10 mouse cellular contexts compared by ENCODE assay signal in genomic region chr6:92014936-92015335, GRCm38 (mm10). TPM values are rescaled to one million over a fixed set of nuclear protein-coding genes. Genes with fewer than 3 reads are reported as not detected.
DNase-seq lines count a peak whose midpoint lies in the region; ATAC-seq lines count a peak whose summit lies in the region.
"Had no signal": no experiment of that assay in that cellular context is flagged by ENCODE, and none has a peak within 500 bp of the region (broad histone marks: within the 10 kb centered on the region; RNA-seq: fewer than 3 reads in every experiment).

No protein-coding gene starts in this region.

- peak; percentile 35 for DNase-seq in gastrocnemius, adult 18-20 months (ENCODE audit: low spot score)
- DNase-seq in gastrocnemius, postnatal 4 days (ENCODE audit: low spot score in 2 of 2) = no peak
- peak; percentile 32 for DNase-seq in R1 (ENCODE audit: low read depth, low spot score)
- DNase-seq in heart, postnatal 10 days = peak; percentile 70 to 75
- DNase-seq in lung, adult 18-20 months = peak; percentile 72 to 83
- DNase-seq in embryo, embryonic 10.5 days (ENCODE audit: low spot score) = no peak
- no peak for DNase-seq in layer of hippocampus, adult 18-20 months (ENCODE audit: low spot score in 2 of 2)

- no peak for ATAC-seq in granulocyte monocyte progenitor cell, adult 5-6 weeks (replicated peaks; ENCODE audit: poor library complexity, severe bottlenecking)
- ATAC-seq: activated CD4-positive, CD25-positive, alpha-beta regulatory T cell, adult 4 months; midbrain, embryonic 16.5 days had no signal

- intact Hi-C loops in heart, postnatal 10 days (cut with DNase I) = no loop called here

RNA-seq across cellular contexts. Expression of gene Fgd5, which starts 36.3 kb away (rescaled TPM):
- total RNA-seq in gastrocnemius, adult 18-20 months (2021) = 10 to 100 TPM in 1 of 2 experiments, 1 to 10 TPM in 1; 7.7 to 10.6 TPM
- total RNA-seq in gastrocnemius, postnatal 4 days (2021) = 10 to 100 TPM; 22.1 to 25.3 TPM
- total RNA-seq in heart, postnatal 10 days (2021) = 10 to 100 TPM; 34.1 to 38.2 TPM
- total RNA-seq in granulocyte monocyte progenitor cell, adult 5-6 weeks (2014; fragmentation: Nextera tagmentation) = 0.41 TPM in 1 of 2 replicates, not detected in the other
- not detected in 2 replicates for total RNA-seq in granulocyte monocyte progenitor cell, adult 5-6 weeks (2017)
- 1 to 10 TPM; 4.4 to 4.7 TPM for total RNA-seq in layer of hippocampus, adult 18-20 months (2021)

Comparison
In these comparisons a context has a peak if more than half of its experiments do, and no peak if none do; other contexts are left out.
1. DNase-seq: peak in gastrocnemius, adult 18-20 months (single experiment), R1 (single experiment), heart, postnatal 10 days (2 of 2) and lung, adult 18-20 months (2 of 2); none in gastrocnemius, postnatal 4 days (0 of 2), embryo, embryonic 10.5 days (single experiment) and layer of hippocampus, adult 18-20 months (0 of 2).